Mouse (Mus musculus) MEL (cell line): ENCODE data around the gene Krt5.

Experiments
- BHLHE40 ChIP-seq: IDR thresholded peaks from 2 replicates; pipeline ENCODE4 v1.6.1; 2012; ENCODE audit warnings: low read depth, mild to moderate bottlenecking, inconsistent platforms, low read length, improper control_type of control experiment, borderline replicate concordance
- CTCF ChIP-seq, 3 experiments: IDR thresholded peaks in 2 of 3; conservative IDR thresholded peaks in 1 of 3; 2 replicates each; pipeline ENCODE4 v1.5.1; 2011 to 2012; ENCODE audit warnings: low read length in 3 of 3, low read depth in 2 of 3, mild to moderate bottlenecking in 2 of 3, improper control_type of control experiment in 1 of 3, inconsistent platforms in 1 of 3, mixed read lengths in 1 of 3, moderate library complexity in 1 of 3; ENCODE audit not compliant: control insufficient read depth in 1 of 3, insufficient read depth in 1 of 3, poor library complexity in 1 of 3, severe bottlenecking in 1 of 3
- E2F4 ChIP-seq: IDR thresholded peaks from 2 replicates; pipeline ENCODE4 v1.6.1; 2011; ENCODE audit warnings: low read depth, low read length, improper control_type of control experiment, borderline replicate concordance
- EP300 ChIP-seq, 2 experiments: IDR thresholded peaks; 2 replicates each; pipeline ENCODE4 v1.6.1; 2011; ENCODE audit warnings: improper control_type of control experiment in 2 of 2, low read length in 2 of 2, low read depth in 1 of 2, mild to moderate bottlenecking in 1 of 2
- GATA1 ChIP-seq: IDR thresholded peaks from 2 replicates; pipeline ENCODE4 v1.6.1; 2011; ENCODE audit warnings: low read depth, low read length, improper control_type of control experiment
- MAFK ChIP-seq: IDR thresholded peaks from 2 replicates; pipeline ENCODE4 v1.6.1; 2011; ENCODE audit warnings: low read depth, mild to moderate bottlenecking, low read length, improper control_type of control experiment, borderline replicate concordance
- MAX ChIP-seq: IDR thresholded peaks from 2 replicates; pipeline ENCODE4 v1.6.1; 2011; ENCODE audit warnings: low read length, improper control_type of control experiment
- POLR2A ChIP-seq, 2 experiments: IDR thresholded peaks; 2 replicates each; pipeline ENCODE4 v1.6.1; 2011 to 2012; ENCODE audit warnings: low read length in 2 of 2, mild to moderate bottlenecking in 2 of 2, control low read depth in 1 of 2, improper control_type of control experiment in 1 of 2, low read depth in 1 of 2, moderate library complexity in 1 of 2; ENCODE audit not compliant: control insufficient read depth in 1 of 2, insufficient read depth in 1 of 2, poor library complexity in 1 of 2
- TAL1 ChIP-seq: IDR thresholded peaks from 2 replicates; pipeline ENCODE4 v1.6.1; 2012; ENCODE audit warnings: mild to moderate bottlenecking, inconsistent platforms, low read length, moderate library complexity, mixed read lengths
- TCF12 ChIP-seq: IDR thresholded peaks from 2 replicates; pipeline ENCODE4 v1.6.1; 2014; ENCODE audit warnings: low read depth, mild to moderate bottlenecking, inconsistent platforms, low read length, improper control_type of control experiment, moderate library complexity
- UBTF ChIP-seq: IDR thresholded peaks from 2 replicates; pipeline ENCODE4 v1.6.1; 2012; ENCODE audit warnings: low read depth, mild to moderate bottlenecking, inconsistent platforms, low read length, improper control_type of control experiment, moderate library complexity, borderline replicate concordance; ENCODE audit not compliant: insufficient read depth
- USF1 ChIP-seq: IDR thresholded peaks from 2 replicates; pipeline ENCODE4 v1.6.1; 2014; ENCODE audit warnings: low read depth, mild to moderate bottlenecking, inconsistent platforms, low read length, improper control_type of control experiment, moderate library complexity

DNA sequence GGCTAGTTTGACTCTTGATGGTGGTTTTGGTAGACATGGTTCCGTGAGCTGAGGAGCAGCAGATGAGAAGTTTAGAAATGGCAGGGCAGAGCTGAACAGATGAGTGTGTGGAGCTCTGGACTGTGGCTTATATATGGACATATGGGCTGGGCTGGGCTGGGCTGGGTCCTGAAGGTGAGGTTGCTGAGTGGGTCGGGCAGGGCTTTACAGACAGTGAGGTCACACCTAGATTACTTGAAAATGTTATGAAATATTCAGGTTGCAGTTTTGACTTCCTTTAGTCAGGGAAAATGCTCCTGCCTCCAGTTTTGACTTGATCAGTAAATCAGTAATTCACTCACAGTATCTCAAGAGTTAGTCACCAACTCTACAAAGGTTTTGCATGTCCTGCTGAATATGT is 32.5 kb downstream of the Krt5 start, which contains the start of gene Krt6b:
- TF ChIP-seq USF1, result no peak
- TF ChIP-seq EP300 (IDR thresholded peaks at IDR 0.05; ENCODE audit: low read depth in 1 of 2, low read length in 2 of 2), result no peak
- TF ChIP-seq MAX, result no peak
- TF ChIP-seq CTCF (IDR thresholded peaks at IDR 0.05 in 2 of 3, conservative IDR thresholded peaks at IDR 0.05 in 1 of 3; ENCODE audit: control insufficient read depth in 1 of 3, insufficient read depth in 1 of 3, low read depth in 2 of 3, low read length in 3 of 3, poor library complexity in 1 of 3, severe bottlenecking in 1 of 3), result no peak
- no peak for TF ChIP-seq TCF12
- no peak for TF ChIP-seq TAL1
- TF ChIP-seq E2F4, result no peak
- TF ChIP-seq POLR2A (IDR thresholded peaks at IDR 0.05; ENCODE audit: control insufficient read depth in 1 of 2, insufficient read depth in 1 of 2, low read depth in 1 of 2, low read length in 2 of 2, poor library complexity in 1 of 2), result no peak
- no peak for TF ChIP-seq GATA1
- no peak for TF ChIP-seq MAFK
- TF ChIP-seq UBTF, result no peak
- no peak for TF ChIP-seq BHLHE40
